Mouse (Mus musculus) cerebellum, adult 2 months (tissue): Measurements from ENCODE around the gene Megf8.

Experiments used
- CTCF ChIP-seq: fragments of 200-500 bp; IDR thresholded peaks from 2 replicates; pipeline ENCODE4 v1.5.1; 2011; ENCODE audit warnings: low read depth, mild to moderate bottlenecking, control low read depth, low read length, moderate library complexity, borderline replicate concordance; ENCODE audit not compliant: insufficient read depth
- POLR2A ChIP-seq: fragments of 200-500 bp; IDR thresholded peaks from 2 replicates; pipeline ENCODE4 v1.6.1; 2011; ENCODE audit warnings: low read length, control low read depth, borderline replicate concordance; ENCODE audit not compliant: insufficient read depth

DNA sequence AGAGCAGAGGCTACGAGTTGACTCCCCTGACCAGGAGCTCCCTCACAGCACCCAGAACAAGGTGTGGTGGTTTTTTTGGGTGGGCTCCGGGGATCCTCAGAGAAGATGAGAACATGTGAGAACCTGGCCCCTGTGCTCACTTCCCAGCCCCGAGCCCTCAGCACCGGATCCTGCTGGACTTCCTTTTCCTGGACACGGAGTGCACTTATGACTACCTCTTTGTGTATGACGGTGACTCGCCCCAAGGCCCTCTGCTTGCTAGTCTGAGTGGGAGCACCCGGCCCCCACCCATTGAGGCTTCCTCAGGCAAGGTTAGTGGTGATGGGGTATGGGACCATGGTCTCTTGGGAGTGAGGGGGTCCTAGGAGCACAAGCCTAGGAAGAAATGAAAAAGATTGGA is 9.3 kb downstream of the Megf8 start:
- TF ChIP-seq CTCF (no peak), POLR2A (no peak)
